Mouse (Mus musculus) lung, postnatal 0 days (tissue): ENCODE measurements at regions not wholly inside any gene's neighbourhood (a gene's known extent, or its start where the extent isn't known, plus 50 kb on each side); places are given as distances from the start of the nearest gene placed in this dataset.

ENCODE experiments used
- ATAC-seq: fragments of 200-750 bp; cut with Nextera tagmentation; 2 replicates; pipeline ENCODE4 v1.8.0; 2017; ENCODE audit warnings: moderate library complexity
- DNase-seq: peaks from one replicate; pipeline ENCODE4 v3.0.0-alpha.2; 2016; ENCODE audit warnings: low spot score
- H3K27ac ChIP-seq: fragments of 300-500 bp; sonication (generic); 2 replicates; pipeline ENCODE4 v1.5.1; 2014; ENCODE audit warnings: antibody characterized with exemption, mild to moderate bottlenecking, low read length, mixed read lengths
- H3K27me3 ChIP-seq: fragments of 300-500 bp; sonication (generic); replicated peaks from 2 replicates; pipeline ENCODE4 v1.6.1; 2014; ENCODE audit warnings: low read length, mixed read lengths; ENCODE audit not compliant: insufficient read depth
- H3K36me3 ChIP-seq: fragments of 300-500 bp; sonication (generic); 2 replicates; pipeline ENCODE4 v1.6.1; 2014; ENCODE audit warnings: low read length, mixed read lengths; ENCODE audit not compliant: insufficient read depth
- H3K4me1 ChIP-seq: fragments of 300-500 bp; sonication (generic); 2 replicates; pipeline ENCODE4 v1.6.1; 2014; ENCODE audit warnings: antibody characterized with exemption, low read depth, low read length, mixed read lengths; ENCODE audit not compliant: insufficient read depth
- H3K4me2 ChIP-seq: fragments of 300-500 bp; sonication (generic); replicated peaks from 2 replicates; pipeline ENCODE4 v1.6.1; 2014; ENCODE audit warnings: low read depth, mild to moderate bottlenecking, low read length, moderate library complexity, mixed read lengths
- H3K4me3 ChIP-seq: fragments of 300-500 bp; sonication (generic); 2 replicates; pipeline ENCODE4 v1.5.1; 2014; ENCODE audit warnings: low read depth, low read length
- H3K9ac ChIP-seq: fragments of 300-500 bp; sonication (generic); replicated peaks from 2 replicates; pipeline ENCODE4 v1.6.1; 2014; ENCODE audit warnings: low read depth, mild to moderate bottlenecking
- H3K9me3 ChIP-seq: fragments of 300-500 bp; sonication (generic); 2 replicates; pipeline ENCODE4 v1.6.1; 2016; ENCODE audit warnings: low read length, mixed read lengths
- CTCF ChIP-seq: IDR thresholded peaks from 2 replicates; pipeline ENCODE4 v1.5.1; 2016; ENCODE audit warnings: antibody characterized with exemption, mild to moderate bottlenecking
- EP300 ChIP-seq: IDR thresholded peaks from 2 replicates; pipeline ENCODE4 v1.6.1; 2016; ENCODE audit warnings: antibody characterized with exemption, mild to moderate bottlenecking, control low read depth
- WGBS: fragments of 180-500 bp; shearing (Covaris S2); extraction: QIAGEN DNeasy Blood & Tissue Kit; methylation state at CpG from one replicate; pipeline ENCODE4 v1.1.7; 2014; 5-methylcytosine and 5-hydroxymethylcytosine counted together

DNA sequence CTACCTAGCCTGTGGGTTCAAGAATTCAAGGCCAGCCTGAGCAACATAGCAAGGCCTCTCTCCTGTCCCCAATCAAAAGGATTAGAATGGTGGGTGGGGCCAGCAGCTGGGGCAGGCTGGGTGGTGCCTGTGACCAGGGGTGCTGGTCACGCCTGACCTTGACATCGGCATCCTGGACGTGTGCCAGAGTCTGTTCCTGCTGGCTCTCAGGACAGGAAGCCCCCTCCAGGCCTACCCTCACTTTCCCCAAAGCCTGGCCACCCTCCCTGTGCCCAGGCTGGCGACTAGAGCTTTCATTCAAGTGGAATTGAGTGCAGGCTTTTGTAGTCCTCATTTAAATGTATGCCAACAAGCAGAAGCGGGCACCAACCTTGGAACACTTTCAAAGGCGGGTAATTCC, 73.7 kb upstream of the Nkd1 start:
- no peaks in the 10 kb centered on the region for H3K36me3 ChIP-seq
- no peak overlapping the region for H3K9ac ChIP-seq
- peak overlapping the region; percentile 34 for H3K27ac ChIP-seq
- H3K4me2 ChIP-seq: no peak overlapping the region
- 27% methylated on average over 6 of the region's 6 CpGs for WGBS
- H3K27me3 ChIP-seq: no peaks in the 10 kb centered on the region; the same call in 1 of the 2 replicates
- ATAC-seq: no peak
- no peak for TF ChIP-seq EP300
- no peak for TF ChIP-seq CTCF
- no peak overlapping the region for H3K4me3 ChIP-seq
- peak; percentile 54 for DNase-seq
- H3K4me1 ChIP-seq: peaks cover 23% of the 10 kb centered on the region
- H3K9me3 ChIP-seq: no peaks in the 10 kb centered on the region

DNA sequence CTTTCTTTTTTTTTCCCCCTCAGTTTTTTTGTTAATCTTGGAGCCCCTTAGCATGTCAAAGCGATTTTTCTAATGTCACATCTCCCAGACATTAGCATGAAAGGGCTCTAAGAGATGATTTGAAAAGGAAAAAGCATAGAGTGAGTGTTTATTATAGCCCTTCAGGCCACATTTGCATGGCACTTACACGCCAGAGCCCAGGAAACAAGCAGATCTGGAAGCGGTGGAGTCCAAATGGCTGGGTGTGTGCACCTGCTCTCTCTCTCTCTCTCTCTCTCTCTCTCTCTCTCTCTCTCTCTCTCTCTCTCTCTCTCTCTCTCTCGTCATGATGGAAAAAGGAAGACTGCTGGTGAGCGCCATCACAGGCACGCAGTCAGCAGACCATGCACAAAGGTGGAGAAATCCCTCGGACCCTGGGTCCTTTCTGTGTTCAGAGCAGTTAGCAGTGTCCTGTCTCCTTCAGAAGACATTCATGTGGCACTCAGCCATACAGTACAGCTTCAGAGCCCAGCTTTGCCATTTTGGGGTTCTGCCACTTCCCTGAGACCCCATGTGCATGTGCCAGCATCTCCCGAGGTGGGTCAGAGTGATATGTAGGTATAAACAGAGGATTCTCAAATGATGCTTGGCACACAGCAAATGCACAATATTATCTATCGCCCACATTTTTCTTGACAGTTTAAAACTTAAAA, 73.2 kb upstream of the Nkd1 start:
- Histone ChIP-seq H3K9me3 (no peaks in the 10 kb centered on the region), H3K4me2 (no peak overlapping the region), H3K9ac (no peak overlapping the region), H3K4me3 (no peak overlapping the region), H3K27me3 (no peaks in the 10 kb centered on the region; the same call in 1 of the 2 replicates), H3K4me1 (peaks cover 25% of the 10 kb centered on the region), H3K36me3 (no peaks in the 10 kb centered on the region), H3K27ac (peak overlapping the region; percentile 34)
- DNase-seq: no peak
- no peak for ATAC-seq
- 69% methylated on average over 8 of the region's 9 CpGs for WGBS
- TF ChIP-seq CTCF (no peak), EP300 (no peak)

DNA sequence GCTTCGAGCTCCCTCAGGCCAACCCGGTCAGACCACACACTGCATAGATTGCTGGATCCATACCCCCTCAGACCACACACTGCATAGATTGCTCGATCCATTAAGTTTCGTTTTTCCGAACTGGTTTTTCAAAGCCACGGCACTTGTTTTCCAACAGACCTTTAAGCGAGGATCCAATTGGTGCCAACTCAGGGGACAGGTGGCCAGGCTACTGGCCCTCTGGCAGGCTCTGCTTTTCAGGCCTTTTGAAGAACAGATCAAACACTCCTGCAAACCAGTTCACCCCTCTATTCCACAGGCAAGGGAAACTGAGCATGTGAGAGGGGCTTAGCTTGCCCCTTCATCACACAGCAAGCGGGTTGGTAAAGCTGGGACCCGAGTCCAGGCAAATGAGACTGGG, 72.2 kb upstream of the Nkd1 start:
- ATAC-seq: no peak

GRCm38 (mm10) chr8:88449534-88449933, 71.6 kb upstream of the Nkd1 start:
- Histone ChIP-seq H3K4me1 (peaks cover 31% of the 10 kb centered on the region), H3K9me3 (no peaks in the 10 kb centered on the region), H3K27me3 (no peaks in the 10 kb centered on the region; the same call in 1 of the 2 replicates), H3K4me2 (no peak overlapping the region), H3K27ac (peak overlapping the region; percentile 20; the same call in 1 of the 2 replicates), H3K9ac (no peak overlapping the region), H3K36me3 (no peaks in the 10 kb centered on the region), H3K4me3 (no peak overlapping the region)
- DNase-seq (no peak), ATAC-seq (no peak)
- WGBS: 68% methylated on average over 5 of the region's 5 CpGs
- TF ChIP-seq CTCF (no peak), EP300 (no peak)

More for the DNA sequence above, 72.2 kb upstream of the Nkd1 start:
- H3K9ac ChIP-seq: no peak overlapping the region
- H3K9me3 ChIP-seq: no peaks in the 10 kb centered on the region
- TF ChIP-seq EP300: no peak
- no peak for TF ChIP-seq CTCF
- DNase-seq: no peak
- peaks cover 29% of the 10 kb centered on the region for H3K4me1 ChIP-seq
- H3K36me3 ChIP-seq: no peaks in the 10 kb centered on the region
- H3K27ac ChIP-seq: no peak overlapping the region
- 77% methylated on average over 9 of the region's 9 CpGs for WGBS
- no peak overlapping the region for H3K4me2 ChIP-seq
- H3K4me3 ChIP-seq: no peak overlapping the region
- no peaks in the 10 kb centered on the region; the same call in 1 of the 2 replicates for H3K27me3 ChIP-seq

- Histone ChIP-seq H3K9me3 (no peaks in the 10 kb centered on the region), H3K27me3 (peaks cover 8% of the 10 kb centered on the region), H3K9ac (0 out of 2 replicates have a peak overlapping the region, but pooled peaks have one; percentile 19), H3K4me3 (peak overlapping the region; percentile 4), H3K4me1 (peaks cover 33% of the 10 kb centered on the region), H3K4me2 (peak overlapping the region; percentile 51), H3K27ac (peak overlapping the region; percentile 85), H3K36me3 (no peaks in the 10 kb centered on the region)
- 9% methylated on average over 26 of the region's 26 CpGs for WGBS
- TF ChIP-seq CTCF: peak; percentile 31
- no peak for TF ChIP-seq EP300
- DNase-seq (peak; percentile 49), ATAC-seq (no peak)
These were observed 70.1 kb upstream of the Nkd1 start for GRCm38 (mm10) chr8:88450864-88451657.
